Mouse (Mus musculus) heart, postnatal 0 days (tissue): Measurements from ENCODE around the gene Rtl10.
A peak's percentile ranks its signal among the peaks of the same experiment; 100 is the strongest.

Source experiments
- CTCF ChIP-seq: IDR thresholded peaks from 2 replicates; pipeline ENCODE4 v1.5.1; 2016; ENCODE audit warnings: antibody characterized with exemption, control low read depth, low read depth
- EP300 ChIP-seq: IDR thresholded peaks from 2 replicates; pipeline ENCODE4 v1.6.1; 2016; ENCODE audit warnings: antibody characterized with exemption, low read depth

GRCm38 (mm10) chr16:18480933-18481485, 17.7 kb upstream of the Rtl10 start:
- TF ChIP-seq EP300: no peak
- 0 out of 2 replicates have a peak, but pooled peaks have one; percentile 10 for TF ChIP-seq CTCF
